Mouse (Mus musculus): Measurements from ENCODE around the gene Mrps14. TPM values are rescaled to one million over a fixed set of nuclear protein-coding genes. Genes with fewer than 3 reads are reported as not detected.
A peak's percentile ranks its signal among the peaks of the same experiment; 100 is the strongest.

Gene Mrps14
- total RNA-seq, 2 experiments from 2014 or later = 67.5 to 73.6 TPM

GRCm38 (mm10) chr1:160224093-160224492 is 29.1 kb downstream of the Mrps14 start:
- DNase-seq (ENCODE audit: extremely low spot score in 1 of 2, low spot score in 1 of 2) = no peak

DNA sequence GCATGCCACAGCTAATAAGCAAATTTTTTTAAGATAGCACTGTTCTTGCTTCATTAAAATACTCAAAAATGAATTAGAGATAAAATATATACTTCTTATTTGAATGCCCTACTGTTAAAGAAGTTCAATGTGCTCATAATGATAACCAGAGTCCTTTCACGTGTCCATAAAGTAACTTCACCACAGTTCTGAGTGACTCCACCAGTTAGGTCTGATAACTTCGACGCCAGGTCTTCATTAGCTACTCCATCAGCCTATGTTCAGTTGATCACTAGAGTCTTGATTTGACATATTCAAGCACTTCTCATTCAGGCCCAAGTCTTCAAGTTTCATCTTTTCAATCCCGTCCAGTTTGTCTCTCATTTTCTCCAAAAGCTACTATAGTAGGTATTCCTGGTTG is 32.2 kb downstream of the Mrps14 start:
- no peak for DNase-seq (ENCODE audit: extremely low spot score in 1 of 2, low spot score in 1 of 2)

DNA sequence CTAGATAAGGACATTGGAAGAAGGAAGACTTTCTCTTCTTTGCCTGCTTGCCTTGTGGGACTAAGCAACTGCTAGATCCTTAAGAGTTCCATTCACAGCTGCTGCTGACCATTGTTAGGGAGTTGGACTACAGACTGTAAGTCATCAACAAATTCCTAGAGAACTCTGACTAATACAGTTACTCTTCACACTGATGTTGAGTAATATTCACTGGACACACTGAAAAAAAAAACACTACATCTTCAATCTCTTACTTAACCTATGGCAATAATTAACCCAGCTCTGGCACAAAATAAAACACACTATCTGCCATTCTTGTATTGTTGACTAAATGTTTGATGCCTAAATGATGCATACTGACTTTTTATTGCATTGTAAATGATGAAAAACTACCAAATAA is 32.8 kb downstream of the Mrps14 start:
- no peak for DNase-seq (ENCODE audit: extremely low spot score in 1 of 2, low spot score in 1 of 2)

- DNase-seq (ENCODE audit: extremely low spot score in 1 of 2, low spot score in 1 of 2) = peak in 1 of 2 experiments; percentile 43
These were observed 36.0 kb downstream of the Mrps14 start for GRCm38 (mm10) chr1:160231013-160231412.

DNA sequence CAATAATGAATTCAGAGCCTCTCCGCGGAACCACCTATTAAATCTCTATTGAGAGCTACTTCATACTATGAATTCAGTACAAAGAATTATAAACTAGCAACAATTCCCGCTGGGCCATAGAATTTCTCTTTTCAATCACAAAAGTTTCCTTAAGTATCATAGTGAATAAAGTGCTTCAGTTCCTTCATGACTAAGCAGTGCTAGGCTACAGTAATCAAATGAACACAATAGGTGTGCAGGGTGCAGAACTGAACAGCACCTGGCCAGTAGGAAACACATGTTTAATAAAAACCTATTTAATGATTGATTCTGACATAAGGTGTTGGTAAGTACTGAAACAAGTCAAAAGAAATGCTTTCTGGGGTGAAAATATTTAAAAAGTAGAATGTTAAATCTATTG is 37.1 kb downstream of the Mrps14 start:
- DNase-seq (ENCODE audit: extremely low spot score in 1 of 2, low spot score in 1 of 2) = no peak

DNA sequence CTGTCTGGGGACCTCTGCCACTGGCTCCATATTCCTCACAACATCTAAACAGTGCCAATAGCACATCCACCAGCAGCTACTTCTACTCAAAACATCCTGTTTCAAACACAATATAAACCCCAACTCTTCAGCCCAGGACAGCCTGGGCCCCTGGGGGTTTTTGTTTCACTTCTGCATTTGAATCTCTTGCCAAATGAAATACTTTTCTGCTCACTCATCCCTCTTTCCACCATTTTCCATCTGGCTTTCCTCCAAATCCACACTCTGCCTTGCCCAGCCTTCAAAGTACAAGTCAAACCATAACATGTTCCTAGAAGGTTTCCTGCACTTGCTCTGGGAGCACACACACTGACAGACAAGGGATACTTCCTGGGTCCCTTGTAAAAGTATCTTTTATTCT is 38.9 kb downstream of the Mrps14 start:
- DNase-seq (ENCODE audit: extremely low spot score in 1 of 2, low spot score in 1 of 2) = no peak

GRCm38 (mm10) chr1:160237981-160238380 is 43.0 kb downstream of the Mrps14 start:
- DNase-seq (ENCODE audit: extremely low spot score in 1 of 2, low spot score in 1 of 2) = no peak

DNA sequence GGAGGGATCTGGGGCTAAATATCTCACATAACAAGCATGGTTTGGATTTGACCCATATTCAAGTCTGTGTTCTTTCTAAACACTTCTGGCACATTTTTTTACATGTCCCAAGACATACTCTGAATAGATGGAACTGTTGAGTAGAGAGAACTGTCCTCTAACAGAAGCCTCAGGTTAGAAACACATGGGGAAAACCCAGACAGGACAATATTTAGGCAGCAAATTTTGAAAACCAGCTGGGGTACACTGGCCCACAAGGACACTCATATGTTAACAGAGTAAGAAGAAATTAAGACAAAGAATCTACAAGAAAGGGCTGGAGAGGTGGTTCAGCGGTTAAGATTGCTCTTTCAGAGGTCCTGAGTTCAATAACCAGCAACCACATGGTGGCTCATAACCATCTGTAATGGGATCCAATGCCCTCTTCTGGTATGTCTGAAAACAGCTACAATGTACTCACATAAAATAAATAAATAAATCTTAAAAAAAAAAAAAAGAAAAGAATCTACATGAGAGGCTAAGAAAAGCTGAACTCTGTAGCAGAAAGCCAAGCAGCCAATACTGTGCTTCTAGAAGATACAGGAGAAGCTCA is 43.9 kb downstream of the Mrps14 start:
- no peak for DNase-seq (ENCODE audit: extremely low spot score in 1 of 2, low spot score in 1 of 2)

GRCm38 (mm10) chr1:160240091-160240490 is 45.1 kb downstream of the Mrps14 start:
- no peak for DNase-seq (ENCODE audit: extremely low spot score in 1 of 2, low spot score in 1 of 2)

DNA sequence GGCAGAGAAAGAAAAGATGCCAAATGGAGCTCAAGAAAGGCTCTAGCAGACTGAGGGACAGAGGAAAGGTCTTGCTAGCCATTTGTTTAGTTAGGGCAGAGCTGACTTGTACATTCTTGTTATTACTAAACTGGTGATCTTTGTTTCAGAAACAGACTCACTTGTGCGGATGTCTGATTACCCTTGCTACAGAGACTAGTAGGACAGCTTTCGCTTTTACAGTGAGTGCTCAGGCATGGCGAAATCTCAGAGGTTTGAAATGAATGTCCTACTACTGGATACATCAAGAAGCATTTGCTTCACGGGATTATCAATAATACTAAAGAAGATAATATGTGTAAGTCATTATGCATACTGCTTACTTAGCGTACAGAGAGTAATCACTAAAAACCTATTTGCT is 49.7 kb downstream of the Mrps14 start:
- DNase-seq (ENCODE audit: extremely low spot score in 1 of 2, low spot score in 1 of 2) = no peak

- no peak for DNase-seq (ENCODE audit: extremely low spot score in 1 of 2, low spot score in 1 of 2)
These were observed 50.9 kb downstream of the Mrps14 start for GRCm38 (mm10) chr1:160245954-160246353.

DNA sequence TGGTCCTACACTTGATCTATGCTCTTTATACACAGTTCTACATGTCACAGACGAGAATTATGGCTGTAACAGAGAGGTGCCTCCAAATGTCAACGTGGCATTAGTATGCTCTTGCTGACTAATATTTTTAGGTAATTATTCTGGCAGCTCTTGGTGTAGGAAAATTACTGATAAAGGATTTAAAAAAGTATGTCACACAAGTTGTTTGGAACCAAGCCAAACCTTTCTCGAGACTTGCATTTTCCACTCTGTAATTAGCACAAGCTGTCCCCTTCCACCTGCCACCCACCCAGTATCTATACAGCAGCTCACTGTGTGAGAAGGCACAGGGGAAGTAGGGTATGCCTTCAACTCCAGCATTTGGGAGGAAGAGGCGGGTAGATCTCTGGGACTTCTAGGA is 51.8 kb downstream of the Mrps14 start:
- DNase-seq (ENCODE audit: extremely low spot score in 1 of 2, low spot score in 1 of 2) = no peak

DNA sequence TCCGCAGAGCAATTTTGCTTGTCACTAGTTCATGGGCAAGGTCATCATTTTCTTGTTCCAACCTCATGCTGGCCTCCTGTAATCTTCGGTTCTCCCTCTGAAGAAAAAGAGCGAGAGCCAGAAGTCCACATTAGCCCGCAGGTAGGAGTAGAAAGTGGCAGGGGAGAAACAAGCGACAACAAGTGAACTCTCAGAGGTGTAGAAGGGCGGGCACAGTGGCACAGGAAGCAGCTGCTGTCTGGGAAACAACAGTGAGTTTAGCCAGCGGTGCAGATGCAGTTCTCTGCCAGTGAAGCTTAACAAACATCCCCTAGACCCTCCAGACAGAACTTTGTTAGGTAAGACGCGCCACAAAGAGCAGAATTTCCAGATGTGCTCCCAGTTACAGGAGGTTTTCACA is 52.5 kb downstream of the Mrps14 start:
- DNase-seq (ENCODE audit: extremely low spot score in 1 of 2, low spot score in 1 of 2) = no peak

- DNase-seq (ENCODE audit: extremely low spot score in 1 of 2, low spot score in 1 of 2) = no peak
These were observed 54.8 kb downstream of the Mrps14 start for GRCm38 (mm10) chr1:160249786-160250185.

- DNase-seq (ENCODE audit: extremely low spot score in 1 of 2, low spot score in 1 of 2) = no peak
These were observed 55.8 kb downstream of the Mrps14 start for GRCm38 (mm10) chr1:160250782-160251181.

DNA sequence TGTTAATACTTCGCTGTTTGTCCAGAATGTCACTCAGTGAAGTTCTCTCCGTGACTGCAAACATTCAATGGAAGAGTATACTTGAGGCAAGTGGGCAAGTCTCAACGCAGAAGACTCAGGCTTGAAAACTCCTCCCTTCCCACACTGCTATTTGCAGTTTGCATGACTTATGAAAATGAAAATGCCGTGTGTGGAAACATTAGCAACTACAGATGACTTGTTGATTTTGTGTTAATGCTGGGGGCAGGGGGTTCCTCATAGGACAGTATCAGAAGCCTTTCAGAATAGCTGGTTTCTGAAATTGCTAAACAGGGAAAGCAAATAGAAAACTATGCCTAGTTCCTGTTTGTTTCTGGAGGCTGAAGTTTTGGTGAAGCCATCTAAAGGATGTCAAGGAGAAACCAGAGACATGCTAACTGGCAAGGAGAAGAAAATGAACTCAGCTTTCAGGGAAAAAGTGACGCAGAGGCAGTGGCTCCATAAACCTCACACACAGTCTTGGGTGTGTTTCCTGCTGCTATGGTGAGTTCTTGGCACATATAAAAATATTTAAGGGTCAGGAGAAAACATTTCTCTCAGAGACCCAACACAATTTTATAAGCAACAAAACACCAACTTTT is 56.5 kb downstream of the Mrps14 start:
- no peak for DNase-seq (ENCODE audit: extremely low spot score in 1 of 2, low spot score in 1 of 2)

Other genes starting within 250 kb of the Mrps14 start
- gene 4930523C07Rik, start 150.8 kb upstream of the Mrps14 start, total RNA-seq (2021) = 1 to 10 TPM; 1.5 to 2.8 TPM
- under 1 TPM; 0.07 to 0.09 TPM for gene Tnn, start 41.6 kb upstream of the Mrps14 start, total RNA-seq (2021)
- gene Cacybp, start 17.7 kb downstream of the Mrps14 start, total RNA-seq (2021) = 10 to 100 TPM; 77.9 to 91.1 TPM

Measured in layer of hippocampus, postnatal 25 days (tissue).